23 mouse cellular contexts compared by ENCODE assay signal in the genomic region with DNA sequence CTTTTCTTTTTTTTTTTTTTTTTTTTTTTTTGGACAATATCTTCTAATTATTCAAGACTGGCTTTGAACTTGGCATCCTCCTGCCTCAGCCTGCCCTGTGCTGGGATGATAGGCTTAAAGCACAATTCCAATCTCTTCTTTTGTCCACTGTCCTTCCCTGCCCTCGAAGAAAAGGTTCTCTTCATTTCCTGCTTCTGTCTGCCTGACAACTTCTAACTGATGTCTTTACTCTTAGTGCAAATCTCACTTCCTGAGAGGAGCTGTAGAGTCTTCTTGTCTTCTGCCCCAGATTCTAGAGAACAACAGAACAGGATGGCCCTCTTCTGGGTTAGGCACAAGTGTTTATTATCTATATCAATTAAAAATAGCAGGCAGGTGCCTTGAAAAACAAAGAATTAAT.
"Had no signal": no experiment of that assay in that cellular context is flagged by ENCODE, and none has a peak within 500 bp of the region (broad histone marks: within the 10 kb centered on the region; RNA-seq: fewer than 3 reads in every experiment).

No protein-coding gene starts in this region.

- ATAC-seq: hindbrain, postnatal 0 days; intestine, embryonic 15.5 days; intestine, postnatal 0 days; liver, embryonic 12.5 days had no signal

- H3K4me3 ChIP-seq: heart, embryonic 10.5 days; heart, embryonic 12.5 days; hindbrain, embryonic 13.5 days; hindbrain, embryonic 15.5 days; intestine, embryonic 15.5 days; limb, embryonic 13.5 days; limb, embryonic 15.5 days; liver, embryonic 12.5 days had no signal

- H3K4me1 ChIP-seq: liver, embryonic 12.5 days had no signal

- H3K27ac ChIP-seq: heart, embryonic 10.5 days; hindbrain, embryonic 13.5 days; hindbrain, embryonic 15.5 days; hindbrain, postnatal 0 days; intestine, embryonic 15.5 days; limb, embryonic 13.5 days; limb, embryonic 15.5 days; liver, embryonic 12.5 days; liver, embryonic 14.5 days had no signal

- DNase-seq: gastrocnemius, postnatal 10 days; gastrocnemius, postnatal 25 days; heart, adult 18-20 months; heart, postnatal 10 days; kidney, adult 18-20 months; kidney, adult 8-10 months; kidney, postnatal 10 days; kidney, postnatal 25 days; kidney, postnatal 4 days; layer of hippocampus, adult 9-11 months; layer of hippocampus, postnatal 36 days; left cerebral cortex, postnatal 4 days had no signal

- H3K4me2 ChIP-seq: heart, embryonic 12.5 days; hindbrain, embryonic 13.5 days; hindbrain, embryonic 15.5 days; intestine, embryonic 15.5 days; limb, embryonic 13.5 days; limb, embryonic 15.5 days; liver, embryonic 12.5 days had no signal

- H3K27me3 ChIP-seq: heart, embryonic 12.5 days; hindbrain, embryonic 13.5 days; hindbrain, embryonic 15.5 days; intestine, embryonic 15.5 days; limb, embryonic 13.5 days; limb, embryonic 15.5 days; liver, embryonic 12.5 days had no signal

- H3K36me3 ChIP-seq: heart, embryonic 10.5 days; heart, embryonic 12.5 days; hindbrain, embryonic 13.5 days; hindbrain, embryonic 15.5 days; intestine, embryonic 15.5 days; limb, embryonic 13.5 days; limb, embryonic 15.5 days; liver, embryonic 12.5 days had no signal
